Mouse (Mus musculus) brain, embryonic 14.5 days (tissue): Measurements from ENCODE around the gene Hpf1.

Experiments used
- CTCF ChIP-seq: fragments of 200-500 bp; IDR thresholded peaks from 2 replicates; pipeline ENCODE4 v1.5.1; 2012; ENCODE audit warnings: inconsistent platforms, mild to moderate bottlenecking, moderate library complexity, borderline replicate concordance; ENCODE audit not compliant: insufficient read depth, insufficient read length; ENCODE audit errors: extremely low read depth
- POLR2A ChIP-seq: fragments of 200-500 bp; IDR thresholded peaks from 2 replicates; pipeline ENCODE4 v1.6.1; 2012; ENCODE audit warnings: mild to moderate bottlenecking, inconsistent platforms, borderline replicate concordance; ENCODE audit not compliant: poor library complexity, insufficient read depth, insufficient read length, severe bottlenecking; ENCODE audit errors: extremely low read depth

DNA sequence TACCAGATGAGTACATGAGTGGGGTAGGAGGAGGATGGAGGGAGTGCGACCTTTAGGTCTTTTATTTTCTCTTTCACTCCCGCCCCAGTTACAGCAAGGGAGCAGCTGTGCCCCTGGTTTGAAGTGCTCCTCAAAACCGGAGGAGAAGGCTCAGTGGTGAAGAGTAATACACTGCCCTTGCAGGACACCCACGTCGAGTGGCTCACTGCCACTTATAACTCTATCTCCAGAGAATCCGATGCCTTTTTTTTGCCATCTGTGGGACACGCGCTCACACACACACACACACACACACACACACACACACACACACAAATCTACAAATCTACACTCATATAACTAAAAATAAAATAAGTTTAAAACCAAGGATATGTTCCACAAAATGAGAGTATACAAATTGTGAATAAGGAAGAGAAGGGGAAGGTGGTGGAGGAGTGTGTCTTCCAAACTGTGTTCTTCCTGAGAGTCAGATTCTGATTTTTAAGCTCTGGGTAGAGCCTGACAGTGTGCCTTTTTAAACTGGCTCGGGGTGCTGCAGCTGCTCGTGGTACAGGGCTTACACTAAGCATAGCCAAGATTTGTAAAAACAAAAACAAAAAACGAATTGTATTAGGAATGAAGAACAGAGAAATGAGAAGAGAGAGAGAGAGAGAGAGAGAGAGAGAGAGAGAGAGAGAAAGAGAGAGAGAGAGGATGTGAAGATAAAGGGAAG lies 931 bp upstream of the Hpf1 start:
- TF ChIP-seq CTCF (no peak), POLR2A (no peak)
